Mouse (Mus musculus): ENCODE data around the gene Nufip2.

DNA sequence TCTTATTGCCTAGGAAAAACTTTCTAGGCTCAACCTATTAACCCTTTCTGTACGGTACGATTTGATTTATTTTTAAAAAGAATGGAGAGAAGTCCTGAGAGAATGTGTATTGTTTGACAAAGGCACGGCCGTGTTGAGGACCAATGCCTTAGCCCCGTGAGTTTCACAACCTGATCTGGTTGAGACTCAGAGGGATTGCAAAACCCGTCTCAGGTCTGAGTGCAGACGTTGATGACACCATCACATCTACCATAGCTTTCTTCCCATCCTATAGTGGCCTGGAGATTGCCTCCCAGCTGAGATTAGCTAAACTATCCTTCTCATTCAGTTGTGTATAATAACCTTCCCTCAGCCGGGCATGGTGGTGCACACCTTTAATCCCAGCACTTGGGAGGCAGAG is 21.9 kb upstream of the Nufip2 start:
- TF ChIP-seq POLR2A (IDR thresholded peaks at IDR 0.05; ENCODE audit: extremely low read depth, insufficient read depth, low read length) = no peak
- no peak for TF ChIP-seq CTCF (IDR thresholded peaks at IDR 0.05; ENCODE audit: extremely low read depth, insufficient read depth, low read length)
